Mouse (Mus musculus): ENCODE measurements at regions not wholly inside any gene's neighbourhood (a gene's known extent, or its start where the extent isn't known, plus 50 kb on each side); places are given as distances from the start of the nearest gene placed in this dataset.

GRCm38 (mm10) chr13:39566491-39566890, 605.8 kb upstream of the Slc35b3 start:
- Histone ChIP-seq H3K9me3 (replicated peaks) (no peaks in the 10 kb centered on the region), H3K4me2 (no peak overlapping the region), H3K4me3 (no peak overlapping the region), H3K27ac (no peak overlapping the region), H3K36me3 (no peaks in the 10 kb centered on the region), H3K4me1 (no peaks in the 10 kb centered on the region), H3K27me3 (replicated peaks) (no peaks in the 10 kb centered on the region), H3K9ac (no peak overlapping the region)
- 55% methylated on average over 2 of the region's 2 CpGs for WGBS (ENCODE audit: insufficient replicate concordance)
- ATAC-seq = no peak

GRCm38 (mm10) chr13:39537724-39538440, 577.2 kb upstream of the Slc35b3 start:
- Histone ChIP-seq H3K4me1 (no peaks in the 10 kb centered on the region), H3K27me3 (replicated peaks) (no peaks in the 10 kb centered on the region), H3K4me3 (no peak overlapping the region), H3K27ac (no peak overlapping the region), H3K9ac (no peak overlapping the region), H3K36me3 (no peaks in the 10 kb centered on the region), H3K4me2 (no peak overlapping the region), H3K9me3 (replicated peaks) (no peaks in the 10 kb centered on the region)
- 59% methylated on average over 14 of the region's 14 CpGs for WGBS (ENCODE audit: insufficient replicate concordance)
- no peak for ATAC-seq

GRCm38 (mm10) chr13:39526469-39526868, 565.8 kb upstream of the Slc35b3 start:
- no peak overlapping the region for H3K9ac ChIP-seq
- no peak for ATAC-seq
- H3K27me3 ChIP-seq (replicated peaks) = no peaks in the 10 kb centered on the region
- H3K4me2 ChIP-seq = no peak overlapping the region
- no peaks in the 10 kb centered on the region for H3K9me3 ChIP-seq (replicated peaks)
- H3K27ac ChIP-seq = no peak overlapping the region
- 67% methylated on average over 1 of the region's 1 CpGs for WGBS (ENCODE audit: insufficient replicate concordance)
- no peaks in the 10 kb centered on the region for H3K36me3 ChIP-seq
- H3K4me1 ChIP-seq = no peaks in the 10 kb centered on the region
- H3K4me3 ChIP-seq = no peak overlapping the region

GRCm38 (mm10) chr13:39523856-39524301, 563.2 kb upstream of the Slc35b3 start:
- H3K4me1 ChIP-seq = no peaks in the 10 kb centered on the region
- no peak overlapping the region for H3K4me2 ChIP-seq
- 73% methylated on average over 9 of the region's 9 CpGs for WGBS (ENCODE audit: insufficient replicate concordance)
- H3K27ac ChIP-seq = no peak overlapping the region
- H3K27me3 ChIP-seq (replicated peaks) = no peaks in the 10 kb centered on the region
- H3K9ac ChIP-seq = no peak overlapping the region
- ATAC-seq = no peak
- H3K9me3 ChIP-seq (replicated peaks) = no peaks in the 10 kb centered on the region
- H3K4me3 ChIP-seq = no peak overlapping the region
- no peaks in the 10 kb centered on the region for H3K36me3 ChIP-seq

- WGBS (ENCODE audit: insufficient replicate concordance) = 68% methylated on average over 5 of the region's 5 CpGs
- H3K4me2 ChIP-seq = no peak overlapping the region
- no peak overlapping the region for H3K4me3 ChIP-seq
- H3K9ac ChIP-seq = no peak overlapping the region
- no peaks in the 10 kb centered on the region for H3K9me3 ChIP-seq (replicated peaks)
- no peak overlapping the region for H3K27ac ChIP-seq
- no peak for ATAC-seq
- no peaks in the 10 kb centered on the region for H3K36me3 ChIP-seq
- H3K4me1 ChIP-seq = no peaks in the 10 kb centered on the region
- H3K27me3 ChIP-seq (replicated peaks) = no peaks in the 10 kb centered on the region
Measured at GRCm38 (mm10) chr13:39523246-39523850, 562.7 kb upstream of the Slc35b3 start.

- Histone ChIP-seq H3K4me3 (no peak overlapping the region), H3K36me3 (no peaks in the 10 kb centered on the region), H3K27me3 (replicated peaks) (no peaks in the 10 kb centered on the region), H3K9me3 (replicated peaks) (0 out of 2 replicates have a peak, but pooled peaks cover 3% of the 10 kb centered on the region), H3K4me2 (no peak overlapping the region), H3K4me1 (no peaks in the 10 kb centered on the region), H3K9ac (no peak overlapping the region), H3K27ac (no peak overlapping the region)
- WGBS (ENCODE audit: insufficient replicate concordance) = 77% methylated on average over 9 of the region's 9 CpGs
- ATAC-seq = no peak
Measured at GRCm38 (mm10) chr13:39520846-39521245, 560.2 kb upstream of the Slc35b3 start.

- Histone ChIP-seq H3K9me3 (replicated peaks) (0 out of 2 replicates have a peak, but pooled peaks cover 3% of the 10 kb centered on the region), H3K27ac (no peak overlapping the region), H3K4me1 (no peaks in the 10 kb centered on the region), H3K27me3 (replicated peaks) (no peaks in the 10 kb centered on the region), H3K4me3 (no peak overlapping the region), H3K36me3 (no peaks in the 10 kb centered on the region), H3K4me2 (no peak overlapping the region), H3K9ac (no peak overlapping the region)
- no peak for ATAC-seq
- 65% methylated on average over 8 of the region's 8 CpGs for WGBS (ENCODE audit: insufficient replicate concordance)
Measured at GRCm38 (mm10) chr13:39516106-39516505, 555.4 kb upstream of the Slc35b3 start.

- WGBS (ENCODE audit: insufficient replicate concordance) = 61% methylated on average over 7 of the region's 7 CpGs
- ATAC-seq = no peak
- no peaks in the 10 kb centered on the region for H3K9me3 ChIP-seq (replicated peaks)
- no peaks in the 10 kb centered on the region for H3K4me1 ChIP-seq
- H3K9ac ChIP-seq = no peak overlapping the region
- H3K27ac ChIP-seq = no peak overlapping the region
- H3K4me2 ChIP-seq = no peak overlapping the region
- no peaks in the 10 kb centered on the region for H3K27me3 ChIP-seq (replicated peaks)
- no peak overlapping the region for H3K4me3 ChIP-seq
- H3K36me3 ChIP-seq = no peaks in the 10 kb centered on the region
Measured at GRCm38 (mm10) chr13:39489806-39490205, 529.1 kb upstream of the Slc35b3 start.

- no peak for ATAC-seq
- 41% methylated on average over 6 of the region's 6 CpGs for WGBS (ENCODE audit: insufficient replicate concordance)
- Histone ChIP-seq H3K36me3 (no peaks in the 10 kb centered on the region), H3K9ac (no peak overlapping the region), H3K4me3 (no peak overlapping the region), H3K27me3 (replicated peaks) (no peaks in the 10 kb centered on the region), H3K27ac (no peak overlapping the region), H3K9me3 (replicated peaks) (no peaks in the 10 kb centered on the region), H3K4me1 (no peaks in the 10 kb centered on the region), H3K4me2 (no peak overlapping the region)
Measured at GRCm38 (mm10) chr13:39472621-39473020, 511.9 kb upstream of the Slc35b3 start.

GRCm38 (mm10) chr13:39441799-39442198, 481.1 kb upstream of the Slc35b3 start:
- H3K9ac ChIP-seq = no peak overlapping the region
- H3K4me1 ChIP-seq = no peaks in the 10 kb centered on the region
- no peak overlapping the region for H3K4me3 ChIP-seq
- no peaks in the 10 kb centered on the region for H3K9me3 ChIP-seq (replicated peaks)
- H3K27ac ChIP-seq = no peak overlapping the region
- no peak for ATAC-seq
- no peaks in the 10 kb centered on the region for H3K36me3 ChIP-seq
- H3K27me3 ChIP-seq (replicated peaks) = no peaks in the 10 kb centered on the region
- H3K4me2 ChIP-seq = no peak overlapping the region
- WGBS (ENCODE audit: insufficient replicate concordance) = 82% methylated on average over 13 of the region's 13 CpGs

- no peak for ATAC-seq
- 15% methylated on average over 8 of the region's 8 CpGs for WGBS (ENCODE audit: insufficient replicate concordance)
- no peaks in the 10 kb centered on the region for H3K27me3 ChIP-seq (replicated peaks)
- no peak overlapping the region for H3K9ac ChIP-seq
- H3K4me1 ChIP-seq = no peaks in the 10 kb centered on the region
- H3K36me3 ChIP-seq = no peaks in the 10 kb centered on the region
- H3K27ac ChIP-seq = no peak overlapping the region
- H3K4me2 ChIP-seq = no peak overlapping the region
- H3K4me3 ChIP-seq = no peak overlapping the region
- no peaks in the 10 kb centered on the region for H3K9me3 ChIP-seq (replicated peaks)
Measured at GRCm38 (mm10) chr13:39440907-39441306, 480.2 kb upstream of the Slc35b3 start.

GRCm38 (mm10) chr13:39440336-39440735, 479.7 kb upstream of the Slc35b3 start:
- ATAC-seq = no peak
- WGBS (ENCODE audit: insufficient replicate concordance) = 76% methylated on average over 10 of the region's 10 CpGs
- no peak overlapping the region for H3K4me3 ChIP-seq

More at GRCm38 (mm10) chr13:39440336-39440735, 479.7 kb upstream of the Slc35b3 start:
- H3K36me3 ChIP-seq = no peaks in the 10 kb centered on the region
- no peaks in the 10 kb centered on the region for H3K9me3 ChIP-seq (replicated peaks)
- H3K4me1 ChIP-seq = no peaks in the 10 kb centered on the region
- no peaks in the 10 kb centered on the region for H3K27me3 ChIP-seq (replicated peaks)
- no peak overlapping the region for H3K9ac ChIP-seq
- no peak overlapping the region for H3K27ac ChIP-seq
- H3K4me2 ChIP-seq = no peak overlapping the region
